Mouse (Mus musculus) forebrain, embryonic 16.5 days (tissue): ENCODE results near the gene Cd160. TPM values are rescaled to one million over a fixed set of nuclear protein-coding genes. Genes with fewer than 3 reads are reported as not detected.

Experiments
- ATAC-seq: fragments of 200-750 bp; cut with Nextera tagmentation; 2 replicates; pipeline ENCODE4 v1.8.0; 2017; ENCODE audit warnings: mild to moderate bottlenecking, moderate library complexity
- H3K27ac ChIP-seq: fragments of 300-500 bp; sonication (generic); 2 replicates; pipeline ENCODE4 v1.5.1; 2014; ENCODE audit warnings: low read length, control low read depth
- H3K27me3 ChIP-seq: fragments of 300-500 bp; sonication (generic); replicated peaks from 2 replicates; pipeline ENCODE4 v1.6.1; 2014; ENCODE audit warnings: low read length; ENCODE audit not compliant: control insufficient read depth, insufficient read depth
- H3K36me3 ChIP-seq: fragments of 300-500 bp; sonication (generic); 2 replicates; pipeline ENCODE4 v1.6.1; 2014; ENCODE audit not compliant: control insufficient read depth, insufficient read depth
- H3K4me1 ChIP-seq: fragments of 300-500 bp; sonication (generic); replicated peaks from 2 replicates; pipeline ENCODE4 v1.6.1; 2014; ENCODE audit warnings: low read length; ENCODE audit not compliant: control insufficient read depth, insufficient read depth
- H3K4me2 ChIP-seq: fragments of 300-500 bp; sonication (generic); 2 replicates; pipeline ENCODE4 v1.6.1; 2014; ENCODE audit warnings: mild to moderate bottlenecking, low read length, control low read depth
- H3K4me3 ChIP-seq: fragments of 300-500 bp; sonication (generic); replicated peaks from 2 replicates; pipeline ENCODE4 v1.5.1; 2014; ENCODE audit warnings: mild to moderate bottlenecking, low read length, control low read depth
- H3K9ac ChIP-seq: fragments of 300-500 bp; sonication (generic); replicated peaks from 2 replicates; pipeline ENCODE4 v1.6.1; 2014; ENCODE audit warnings: low read depth, low read length, control low read depth
- H3K9me3 ChIP-seq: fragments of 300-500 bp; sonication (generic); 2 replicates; pipeline ENCODE4 v1.6.1; 2016; ENCODE audit warnings: low read length; ENCODE audit not compliant: control insufficient read depth
- WGBS: fragments of 180-500 bp; shearing (Covaris S2); extraction: QIAGEN DNeasy Blood & Tissue Kit; methylation state at CpG from one replicate; pipeline ENCODE4 v1.1.7; 2014; 5-methylcytosine and 5-hydroxymethylcytosine counted together
- polyA plus RNA-seq: library from polyadenylated mRNA; unstranded; fragments of >200 nt; fragmentation: Nextera tagmentation; extraction: Ambion mirVana; gene quantifications from 2 replicates; pipeline ENCODE4 v1.2.1, GENCODE M21; 2015

Cd160 gene
- polyA plus RNA-seq, 1 experiment from 2014 or later: 0.08 TPM

- Histone ChIP-seq H3K9ac (no peak overlapping the region), H3K4me3 (no peak overlapping the region), H3K36me3 (no peaks in the 10 kb centered on the region), H3K9me3 (no peaks in the 10 kb centered on the region), H3K4me2 (no peak overlapping the region), H3K27ac (no peak overlapping the region), H3K27me3 (no peaks in the 10 kb centered on the region), H3K4me1 (no peaks in the 10 kb centered on the region)
- no peak for ATAC-seq
- WGBS: 63% methylated on average over 7 of the region's 7 CpGs
These were observed 71.5 kb downstream of the Cd160 start for GRCm38 (mm10) chr3:96757691-96758090.

- H3K36me3 ChIP-seq: no peaks in the 10 kb centered on the region
- 97% methylated on average over 1 of the region's 1 CpGs for WGBS
- no peak overlapping the region for H3K4me2 ChIP-seq
- no peak for ATAC-seq
- no peaks in the 10 kb centered on the region for H3K4me1 ChIP-seq
- no peak overlapping the region for H3K4me3 ChIP-seq
- H3K9ac ChIP-seq: no peak overlapping the region
- no peaks in the 10 kb centered on the region for H3K27me3 ChIP-seq
- no peak overlapping the region for H3K27ac ChIP-seq
- H3K9me3 ChIP-seq: no peaks in the 10 kb centered on the region
These were observed 73.2 kb downstream of the Cd160 start for GRCm38 (mm10) chr3:96755935-96756334.

Other genes starting within 250 kb of the Cd160 start
- gene Polr3gl, start 235.2 kb downstream of the Cd160 start, polyA plus RNA-seq: 38.7 and 43.1 TPM in 2 replicates
- gene Ankrd34a, start 232.7 kb downstream of the Cd160 start, polyA plus RNA-seq: 16.2 and 21.9 TPM in 2 replicates
- 6.3 and 7.5 TPM in 2 replicates for gene Lix1l, start 228.2 kb downstream of the Cd160 start, polyA plus RNA-seq
- 123 and 132 TPM in 2 replicates for gene Rbm8a, start 199.4 kb downstream of the Cd160 start, polyA plus RNA-seq
- gene Pex11b, start 194.0 kb downstream of the Cd160 start, polyA plus RNA-seq: 55.1 and 61.6 TPM in 2 replicates
- 0.10 and 0.13 TPM in 2 replicates for gene Gm42957, start 193.9 kb downstream of the Cd160 start, polyA plus RNA-seq
- 0.75 and 1.3 TPM in 2 replicates for gene Itga10, start 183.8 kb downstream of the Cd160 start, polyA plus RNA-seq
- gene Ankrd35, start 159.2 kb downstream of the Cd160 start, polyA plus RNA-seq: 1.2 and 3.5 TPM in 2 replicates
- gene Pias3, start 133.0 kb downstream of the Cd160 start, polyA plus RNA-seq: 24.3 and 32.6 TPM in 2 replicates
- gene Nudt17, start 120.8 kb downstream of the Cd160 start, polyA plus RNA-seq: 4.8 and 6.2 TPM in 2 replicates
- gene Polr3c, start 101.7 kb downstream of the Cd160 start, polyA plus RNA-seq: 32.2 and 33.9 TPM in 2 replicates
- gene Rnf115, start 101.7 kb downstream of the Cd160 start, polyA plus RNA-seq: 59.8 and 65.1 TPM in 2 replicates
- 0.11 and 0.20 TPM in 2 replicates for gene Pdzk1, start 67 bp downstream of the Cd160 start, polyA plus RNA-seq
- 2.9 and 3.6 TPM in 2 replicates for gene Gja5, start 75.3 kb upstream of the Cd160 start, polyA plus RNA-seq
- gene Gpr89, start 76.0 kb upstream of the Cd160 start, polyA plus RNA-seq: 33.1 and 43.7 TPM in 2 replicates
- gene Gja8, start 96.7 kb upstream of the Cd160 start, polyA plus RNA-seq: not detected in 2 replicates